Mouse (Mus musculus): ENCODE data around the gene Ltn1. TPM values are rescaled to one million over a fixed set of nuclear protein-coding genes. Genes with fewer than 3 reads are reported as not detected.

The Ltn1 gene
- polyA plus RNA-seq, 1 experiment: 9.8 TPM

DNA sequence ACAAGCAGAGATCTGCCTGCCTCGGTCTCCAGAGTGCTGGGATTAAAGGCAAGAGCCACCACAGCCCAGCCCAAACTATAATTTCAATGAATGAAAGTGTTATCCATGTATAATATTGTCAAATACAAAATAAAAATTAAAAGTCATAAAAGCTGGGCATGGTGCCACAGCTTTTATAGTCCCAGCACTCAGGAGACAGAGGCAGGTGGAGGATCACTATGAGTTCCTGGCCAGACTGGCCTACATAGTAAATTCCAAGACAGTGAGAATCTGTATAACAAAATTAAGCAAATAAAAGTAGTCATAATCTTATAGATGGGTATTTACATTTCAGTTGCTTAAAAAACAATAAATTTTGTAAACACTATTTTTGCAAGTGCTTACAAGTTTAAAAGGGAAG lies 78.8 kb downstream of the Ltn1 start:
- Histone ChIP-seq H3K36me3 (ENCODE audit: control insufficient read depth, insufficient read depth, low read length) (no peaks in the 10 kb centered on the region; the same call in 1 of the 2 replicates), H3K4me3 (ENCODE audit: control insufficient read depth, insufficient read depth, low read length) (no peak overlapping the region), H3K27ac (ENCODE audit: control insufficient read depth, insufficient read depth, low read length) (no peak overlapping the region), H3K27me3 (ENCODE audit: control insufficient read depth, insufficient read depth, low read length) (no peaks in the 10 kb centered on the region), H3K4me1 (replicated peaks; ENCODE audit: control insufficient read depth, insufficient read depth, low read length) (no peaks in the 10 kb centered on the region; the same call in 1 of the 2 replicates)
- no peak for DNase-seq
- 100% methylated on average over 1 of the region's 1 CpGs for WGBS
- no peak for TF ChIP-seq CTCF (IDR thresholded peaks at IDR 0.05; ENCODE audit: borderline replicate concordance, control insufficient read depth, extremely low read depth, insufficient read depth, low read length, poor library complexity)
- no peak for TF ChIP-seq POLR2A (IDR thresholded peaks at IDR 0.05; ENCODE audit: control insufficient read depth, extremely low read depth, insufficient read depth, low read length, poor library complexity)

DNA sequence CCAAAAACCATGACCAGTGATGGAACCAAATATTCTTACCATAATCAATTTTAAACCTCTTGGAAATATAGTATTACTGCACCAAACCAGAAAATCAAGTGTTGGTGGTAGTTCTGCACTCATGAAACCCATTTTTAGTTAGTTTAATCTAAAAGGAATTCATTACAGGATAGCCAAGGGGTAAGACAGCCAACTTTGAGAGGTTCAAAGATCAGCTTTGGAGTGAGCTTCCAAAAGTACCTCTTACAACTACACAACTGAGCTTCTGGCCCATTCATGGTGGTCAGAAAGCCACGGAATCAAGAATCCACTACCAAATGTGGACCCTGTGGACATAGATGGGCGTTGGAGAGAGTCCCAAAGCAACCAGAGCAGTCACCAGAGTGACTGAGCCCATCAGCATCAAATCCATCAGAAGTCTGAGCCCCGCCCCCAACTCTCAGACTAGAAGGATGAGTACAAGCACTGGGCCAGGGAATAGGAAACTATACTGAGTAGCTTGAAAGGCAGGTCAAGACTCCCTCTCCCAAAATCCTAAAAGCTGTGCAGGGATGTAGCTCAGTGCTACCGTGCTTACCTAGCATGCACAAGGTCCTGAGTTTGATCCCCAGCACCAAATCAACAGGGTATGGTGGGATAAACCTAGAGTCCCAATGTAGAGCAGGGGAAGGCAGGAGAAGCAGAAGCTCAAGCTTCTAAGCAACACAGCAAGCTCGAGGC lies 80.9 kb downstream of the Ltn1 start:
- Histone ChIP-seq H3K4me3 (ENCODE audit: control insufficient read depth, insufficient read depth, low read length) (no peak overlapping the region), H3K4me1 (replicated peaks; ENCODE audit: control insufficient read depth, insufficient read depth, low read length) (no peaks in the 10 kb centered on the region; the same call in 1 of the 2 replicates), H3K27ac (ENCODE audit: control insufficient read depth, insufficient read depth, low read length) (no peak overlapping the region), H3K36me3 (ENCODE audit: control insufficient read depth, insufficient read depth, low read length) (no peaks in the 10 kb centered on the region), H3K27me3 (ENCODE audit: control insufficient read depth, insufficient read depth, low read length) (no peaks in the 10 kb centered on the region)
- no peak for DNase-seq
- TF ChIP-seq POLR2A (IDR thresholded peaks at IDR 0.05; ENCODE audit: control insufficient read depth, extremely low read depth, insufficient read depth, low read length, poor library complexity) (no peak), CTCF (IDR thresholded peaks at IDR 0.05; ENCODE audit: borderline replicate concordance, control insufficient read depth, extremely low read depth, insufficient read depth, low read length, poor library complexity) (no peak)
- WGBS: 85% methylated on average over 5 of the region's 5 CpGs

DNA sequence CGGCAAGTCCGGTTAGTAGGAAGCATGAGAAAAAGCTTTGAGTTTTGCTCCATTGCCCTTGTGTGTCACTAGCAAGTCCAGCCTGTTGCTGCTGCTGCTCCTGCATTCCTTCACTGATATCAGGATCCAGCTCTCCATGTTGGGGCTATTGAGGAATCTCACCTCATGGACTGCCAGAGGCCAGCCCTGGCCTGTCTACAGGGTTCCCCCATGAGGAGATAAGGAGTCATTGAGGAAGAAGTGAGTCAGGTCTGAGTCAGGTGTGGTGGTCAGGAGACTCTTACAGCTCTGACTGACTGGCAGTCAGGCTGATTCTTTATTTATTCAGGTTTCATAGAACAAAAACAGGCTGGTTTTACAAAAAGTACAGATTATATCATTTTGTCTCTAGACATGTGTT lies 84.3 kb downstream of the Ltn1 start:
- H3K27me3 ChIP-seq (ENCODE audit: control insufficient read depth, insufficient read depth, low read length): no peaks in the 10 kb centered on the region
- no peak overlapping the region for H3K4me3 ChIP-seq (ENCODE audit: control insufficient read depth, insufficient read depth, low read length)
- no peaks in the 10 kb centered on the region for H3K36me3 ChIP-seq (ENCODE audit: control insufficient read depth, insufficient read depth, low read length)
- no peak overlapping the region for H3K27ac ChIP-seq (ENCODE audit: control insufficient read depth, insufficient read depth, low read length)
- DNase-seq: no peak
- WGBS: 91% methylated on average over 2 of the region's 2 CpGs
- TF ChIP-seq CTCF (IDR thresholded peaks at IDR 0.05; ENCODE audit: borderline replicate concordance, control insufficient read depth, extremely low read depth, insufficient read depth, low read length, poor library complexity) (no peak), POLR2A (IDR thresholded peaks at IDR 0.05; ENCODE audit: control insufficient read depth, extremely low read depth, insufficient read depth, low read length, poor library complexity) (no peak)
- no peaks in the 10 kb centered on the region for H3K4me1 ChIP-seq (replicated peaks; ENCODE audit: control insufficient read depth, insufficient read depth, low read length)

DNA sequence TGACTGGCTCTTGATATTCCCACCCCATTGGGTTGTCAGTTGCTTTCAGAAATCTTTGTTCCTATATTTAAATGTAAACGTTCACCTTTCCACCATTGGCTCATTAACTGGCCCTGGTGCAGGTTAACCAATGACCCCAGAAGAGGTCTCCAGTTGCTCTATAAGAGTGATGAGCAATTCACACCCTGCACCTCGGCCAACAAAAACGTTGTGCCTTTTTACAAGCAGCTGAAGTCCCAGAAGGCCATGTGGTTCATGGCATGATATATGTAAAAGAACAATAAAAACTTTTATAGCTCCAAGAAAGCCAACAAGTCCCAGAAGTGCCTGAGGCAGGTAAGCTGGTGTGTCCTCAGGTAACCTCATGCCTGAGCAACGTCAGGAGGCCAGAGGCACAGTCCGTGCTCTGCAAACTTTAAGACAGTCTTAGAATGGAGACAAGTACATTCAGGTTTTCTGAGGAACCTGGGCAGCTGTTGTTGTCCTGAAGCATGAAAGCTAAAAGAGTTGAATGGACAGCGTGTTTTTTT lies 91.3 kb downstream of the Ltn1 start:
- no peak overlapping the region for H3K27ac ChIP-seq (ENCODE audit: control insufficient read depth, insufficient read depth, low read length)
- WGBS: 84% methylated on average over 6 of the region's 6 CpGs
- no peaks in the 10 kb centered on the region for H3K4me1 ChIP-seq (replicated peaks; ENCODE audit: control insufficient read depth, insufficient read depth, low read length)
- no peaks in the 10 kb centered on the region for H3K36me3 ChIP-seq (ENCODE audit: control insufficient read depth, insufficient read depth, low read length)
- TF ChIP-seq POLR2A (IDR thresholded peaks at IDR 0.05; ENCODE audit: control insufficient read depth, extremely low read depth, insufficient read depth, low read length, poor library complexity) (no peak), CTCF (IDR thresholded peaks at IDR 0.05; ENCODE audit: borderline replicate concordance, control insufficient read depth, extremely low read depth, insufficient read depth, low read length, poor library complexity) (no peak)
- H3K27me3 ChIP-seq (ENCODE audit: control insufficient read depth, insufficient read depth, low read length): no peaks in the 10 kb centered on the region
- DNase-seq: no peak
- no peak overlapping the region for H3K4me3 ChIP-seq (ENCODE audit: control insufficient read depth, insufficient read depth, low read length)

DNA sequence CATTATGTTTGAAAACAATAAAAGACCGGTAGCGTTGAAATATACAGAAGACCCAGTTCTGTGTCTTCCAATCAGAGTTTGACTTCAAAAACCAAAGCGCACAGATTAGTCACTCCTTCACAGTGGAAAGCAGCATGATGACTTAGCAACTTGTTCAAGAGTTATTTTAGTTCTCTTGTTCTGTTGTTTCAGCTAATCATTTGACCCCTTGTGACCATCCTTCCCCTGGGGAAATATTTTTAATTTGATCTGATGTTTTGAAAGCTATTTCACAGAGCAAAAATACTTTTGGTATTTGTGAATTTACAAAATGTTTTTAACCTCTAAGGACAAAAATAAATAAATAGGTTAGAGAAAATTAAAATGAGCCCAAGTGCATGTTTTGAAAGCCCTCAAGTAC lies 97.7 kb downstream of the Ltn1 start:
- H3K4me1 ChIP-seq (replicated peaks; ENCODE audit: control insufficient read depth, insufficient read depth, low read length): no peaks in the 10 kb centered on the region
- DNase-seq: no peak
- TF ChIP-seq POLR2A (IDR thresholded peaks at IDR 0.05; ENCODE audit: control insufficient read depth, extremely low read depth, insufficient read depth, low read length, poor library complexity) (no peak), CTCF (IDR thresholded peaks at IDR 0.05; ENCODE audit: borderline replicate concordance, control insufficient read depth, extremely low read depth, insufficient read depth, low read length, poor library complexity) (no peak)
- WGBS: 85% methylated on average over 3 of the region's 3 CpGs
- no peaks in the 10 kb centered on the region for H3K27me3 ChIP-seq (ENCODE audit: control insufficient read depth, insufficient read depth, low read length)
- H3K36me3 ChIP-seq (ENCODE audit: control insufficient read depth, insufficient read depth, low read length): no peaks in the 10 kb centered on the region
- H3K4me3 ChIP-seq (ENCODE audit: control insufficient read depth, insufficient read depth, low read length): no peak overlapping the region
- no peak overlapping the region for H3K27ac ChIP-seq (ENCODE audit: control insufficient read depth, insufficient read depth, low read length)

DNA sequence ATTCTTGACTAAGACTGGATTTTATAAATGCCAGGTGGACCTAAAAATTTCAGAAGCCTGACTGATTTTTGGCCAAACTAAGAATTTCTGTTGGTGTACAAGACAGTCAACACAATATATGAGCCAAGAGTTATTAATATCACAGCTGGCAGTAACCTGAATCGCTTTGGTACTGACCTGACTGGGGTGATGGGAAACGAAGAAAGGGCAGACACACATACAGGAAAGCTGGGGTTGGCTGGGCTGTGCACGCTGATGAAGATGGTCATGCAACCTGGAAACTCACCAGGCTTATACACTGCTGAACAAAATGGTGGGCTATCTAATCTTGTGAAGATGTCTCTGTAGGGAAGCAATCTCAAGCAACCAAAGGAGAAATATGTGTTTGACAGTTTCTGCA lies 102.4 kb downstream of the Ltn1 start:
- TF ChIP-seq POLR2A (IDR thresholded peaks at IDR 0.05; ENCODE audit: control insufficient read depth, extremely low read depth, insufficient read depth, low read length, poor library complexity): no peak
- TF ChIP-seq CTCF (IDR thresholded peaks at IDR 0.05; ENCODE audit: borderline replicate concordance, control insufficient read depth, extremely low read depth, insufficient read depth, low read length, poor library complexity): no peak
- H3K27me3 ChIP-seq (ENCODE audit: control insufficient read depth, insufficient read depth, low read length): no peaks in the 10 kb centered on the region
- no peak for DNase-seq
- H3K27ac ChIP-seq (ENCODE audit: control insufficient read depth, insufficient read depth, low read length): no peak overlapping the region
- WGBS: 91% methylated on average over 3 of the region's 3 CpGs
- H3K4me3 ChIP-seq (ENCODE audit: control insufficient read depth, insufficient read depth, low read length): no peak overlapping the region
- H3K36me3 ChIP-seq (ENCODE audit: control insufficient read depth, insufficient read depth, low read length): no peaks in the 10 kb centered on the region
- H3K4me1 ChIP-seq (replicated peaks; ENCODE audit: control insufficient read depth, insufficient read depth, low read length): no peaks in the 10 kb centered on the region

Other genes starting within 250 kb of the Ltn1 start
- gene N6amt1, start 78.4 kb downstream of the Ltn1 start, polyA plus RNA-seq (2012; rRNA removed): 8.3 and 8.4 TPM in 2 replicates
- 9.3 and 9.5 TPM in 2 replicates for gene Rwdd2b, start 8.0 kb upstream of the Ltn1 start, polyA plus RNA-seq (2012; rRNA removed)
- gene Usp16, start 22.1 kb upstream of the Ltn1 start, polyA plus RNA-seq (2012; rRNA removed): 17.4 and 26.8 TPM in 2 replicates
- gene Cct8, start 63.3 kb upstream of the Ltn1 start, polyA plus RNA-seq (2012; rRNA removed): 36.1 and 37.7 TPM in 2 replicates
- 3.9 and 4.1 TPM in 2 replicates for gene Map3k7cl, start 120.7 kb upstream of the Ltn1 start, polyA plus RNA-seq (2012; rRNA removed)